Mouse (Mus musculus): ENCODE results near the gene Gm13539. TPM values are rescaled to one million over a fixed set of nuclear protein-coding genes. Genes with fewer than 3 reads are reported as not detected.

Gene Gm13539
- polyA plus RNA-seq, 1 experiment from 2014 or later = 1.2 TPM

- ATAC-seq (ENCODE audit: low FRiP score, low TSS enrichment) = no peak
- H3K27me3 ChIP-seq (ENCODE audit: control insufficient read depth, insufficient read depth, low read length) = no peaks in the 10 kb centered on the region
These were observed 48.7 kb downstream of the Gm13539 start for GRCm38 (mm10) chr2:25830786-25831185.

GRCm38 (mm10) chr2:25836291-25836690 lies 54.2 kb downstream of the Gm13539 start:
- ATAC-seq (ENCODE audit: low FRiP score, low TSS enrichment) = peak; percentile 79
- WGBS = 25% methylated on average over 5 of the region's 5 CpGs
- Histone ChIP-seq H3K36me3 (ENCODE audit: control insufficient read depth, insufficient read depth, low read length) (no peaks in the 10 kb centered on the region), H3K4me1 (replicated peaks; ENCODE audit: control insufficient read depth, insufficient read depth) (no peaks in the 10 kb centered on the region), H3K9ac (ENCODE audit: low read length) (no peak overlapping the region), H3K27me3 (ENCODE audit: control insufficient read depth, insufficient read depth, low read length) (no peaks in the 10 kb centered on the region), H3K4me2 (replicated peaks; ENCODE audit: low read depth) (no peak overlapping the region), H3K4me3 (ENCODE audit: low read depth, low read length) (no peak overlapping the region), H3K27ac (replicated peaks) (no peak overlapping the region), H3K9me3 (ENCODE audit: control insufficient read depth, low read length) (no peaks in the 10 kb centered on the region)
- peak; percentile 83 for DNase-seq (ENCODE audit: low spot score)
- TF ChIP-seq CTCF (IDR thresholded peaks at IDR 0.05; ENCODE audit: low read depth) (peak; percentile 94), EP300 (optimal IDR thresholded peaks at IDR 0.05) (no peak)

More at GRCm38 (mm10) chr2:25830786-25831185, 48.7 kb downstream of the Gm13539 start:
- Histone ChIP-seq H3K27ac (replicated peaks) (no peak overlapping the region), H3K9ac (ENCODE audit: low read length) (no peak overlapping the region), H3K4me1 (replicated peaks; ENCODE audit: control insufficient read depth, insufficient read depth) (no peaks in the 10 kb centered on the region), H3K9me3 (ENCODE audit: control insufficient read depth, low read length) (no peaks in the 10 kb centered on the region), H3K4me2 (replicated peaks; ENCODE audit: low read depth) (no peak overlapping the region), H3K4me3 (ENCODE audit: low read depth, low read length) (no peak overlapping the region), H3K36me3 (ENCODE audit: control insufficient read depth, insufficient read depth, low read length) (no peaks in the 10 kb centered on the region)
- no peak for DNase-seq (ENCODE audit: low spot score)
- WGBS = 42% methylated on average over 3 of the region's 3 CpGs
- TF ChIP-seq EP300 (optimal IDR thresholded peaks at IDR 0.05) (no peak), CTCF (IDR thresholded peaks at IDR 0.05; ENCODE audit: low read depth) (no peak)

Other genes starting within 250 kb of the Gm13539 start
- gene Traf2, start 235.3 kb upstream of the Gm13539 start, polyA plus RNA-seq (2015; fragmentation: Nextera tagmentation; extraction: Ambion mirVana) = 15.9 and 16.0 TPM in 2 replicates
- gene Edf1, start 224.4 kb upstream of the Gm13539 start, polyA plus RNA-seq (2015; fragmentation: Nextera tagmentation; extraction: Ambion mirVana) = 351 and 372 TPM in 2 replicates
- gene Mamdc4, start 207.4 kb upstream of the Gm13539 start, polyA plus RNA-seq (2015; fragmentation: Nextera tagmentation; extraction: Ambion mirVana) = 0.34 and 0.55 TPM in 2 replicates
- gene Phpt1, start 207.0 kb upstream of the Gm13539 start, polyA plus RNA-seq (2015; fragmentation: Nextera tagmentation; extraction: Ambion mirVana) = 87.0 and 87.5 TPM in 2 replicates
- gene Ajm1, start 200.5 kb upstream of the Gm13539 start, polyA plus RNA-seq (2015; fragmentation: Nextera tagmentation; extraction: Ambion mirVana) = 0.29 and 0.52 TPM in 2 replicates
- gene Rabl6, start 173.7 kb upstream of the Gm13539 start, polyA plus RNA-seq (2015; fragmentation: Nextera tagmentation; extraction: Ambion mirVana) = 30.9 and 32.2 TPM in 2 replicates
- 0.21 and 0.34 TPM in 2 replicates for gene Ccdc183, start 164.6 kb upstream of the Gm13539 start, polyA plus RNA-seq (2015; fragmentation: Nextera tagmentation; extraction: Ambion mirVana)
- gene Tmem141, start 160.3 kb upstream of the Gm13539 start, polyA plus RNA-seq (2015; fragmentation: Nextera tagmentation; extraction: Ambion mirVana) = 32.4 and 33.3 TPM in 2 replicates
- 3.5 and 3.8 TPM in 2 replicates for gene Fcna, start 154.2 kb upstream of the Gm13539 start, polyA plus RNA-seq (2015; fragmentation: Nextera tagmentation; extraction: Ambion mirVana)
- 0.16 and 0.22 TPM in 2 replicates for gene Lcn8, start 129.1 kb upstream of the Gm13539 start, polyA plus RNA-seq (2015; fragmentation: Nextera tagmentation; extraction: Ambion mirVana)
- gene Lcn5, start 124.3 kb upstream of the Gm13539 start, polyA plus RNA-seq (2015; fragmentation: Nextera tagmentation; extraction: Ambion mirVana) = not detected in 2 replicates
- not detected in 2 replicates for gene Lcn6, start 105.5 kb upstream of the Gm13539 start, polyA plus RNA-seq (2015; fragmentation: Nextera tagmentation; extraction: Ambion mirVana)
- gene Lcn10, start 99.5 kb upstream of the Gm13539 start, polyA plus RNA-seq (2015; fragmentation: Nextera tagmentation; extraction: Ambion mirVana) = not detected in 2 replicates
- 0.39 TPM in 1 of 2 replicates, not detected in the other for gene Obp2a, start 82.2 kb upstream of the Gm13539 start, polyA plus RNA-seq (2015; fragmentation: Nextera tagmentation; extraction: Ambion mirVana)
- 53.9 and 55.6 TPM in 2 replicates for gene Bmyc, start 75.5 kb upstream of the Gm13539 start, polyA plus RNA-seq (2015; fragmentation: Nextera tagmentation; extraction: Ambion mirVana)
- not detected in 2 replicates for gene Obp2b, start 45.2 kb upstream of the Gm13539 start, polyA plus RNA-seq (2015; fragmentation: Nextera tagmentation; extraction: Ambion mirVana)
- gene Lcn3, start 16.7 kb upstream of the Gm13539 start, polyA plus RNA-seq (2015; fragmentation: Nextera tagmentation; extraction: Ambion mirVana) = not detected in 2 replicates
- gene Lcn11, start 5.2 kb upstream of the Gm13539 start, polyA plus RNA-seq (2015; fragmentation: Nextera tagmentation; extraction: Ambion mirVana) = not detected in 2 replicates
- gene Glt6d1, start 33.6 kb downstream of the Gm13539 start, polyA plus RNA-seq (2015; fragmentation: Nextera tagmentation; extraction: Ambion mirVana) = not detected in 2 replicates
- gene Lcn9, start 40.9 kb downstream of the Gm13539 start, polyA plus RNA-seq (2015; fragmentation: Nextera tagmentation; extraction: Ambion mirVana) = not detected in 2 replicates
- 0.10 TPM in 1 of 2 replicates, not detected in the other for gene Sohlh1, start 65.0 kb downstream of the Gm13539 start, polyA plus RNA-seq (2015; fragmentation: Nextera tagmentation; extraction: Ambion mirVana)
- gene Kcnt1, start 81.5 kb downstream of the Gm13539 start, polyA plus RNA-seq (2015; fragmentation: Nextera tagmentation; extraction: Ambion mirVana) = 0.19 and 0.30 TPM in 2 replicates
- gene Camsap1, start 201.0 kb downstream of the Gm13539 start, polyA plus RNA-seq (2015; fragmentation: Nextera tagmentation; extraction: Ambion mirVana) = 4.2 and 6.5 TPM in 2 replicates
- gene Ubac1, start 239.5 kb downstream of the Gm13539 start, polyA plus RNA-seq (2015; fragmentation: Nextera tagmentation; extraction: Ambion mirVana) = 47.7 and 49.1 TPM in 2 replicates

Measured in stomach, postnatal 0 days (tissue).